8 mouse cellular contexts compared by ENCODE assay signal in genomic region chr19:46044271-46044992, GRCm38 (mm10). TPM values are rescaled to one million over a fixed set of nuclear protein-coding genes. Genes with fewer than 3 reads are reported as not detected.
DNase-seq lines count a peak whose midpoint lies in the region; ATAC-seq and TF ChIP-seq lines count a peak whose summit lies in the region.

Pprc1 (plus strand) TSS chr19:46044886.

- TF ChIP-seq CTCF in forebrain, postnatal 0 days (IDR thresholded peaks at IDR 0.05; ENCODE audit: low read depth) = no peak

- intact Hi-C loops in left cerebral cortex, postnatal 10 days (cut with DNase I) = no loop called here

- 0% methylated on average over 28 of the region's 34 CpGs for WGBS in neural tube, embryonic 11.5 days
- 4% methylated on average over 26 of the region's 34 CpGs for WGBS in forebrain, postnatal 0 days
- under 1% methylated on average over 18 of the region's 34 CpGs for WGBS in hindbrain, embryonic 11.5 days
- 1% methylated on average over 34 of the region's 34 CpGs for WGBS in midbrain, embryonic 10.5 days

- peak within 1 kb of the TSS; percentile 80 for H3K4me2 ChIP-seq in neural tube, embryonic 11.5 days (ENCODE audit: low read depth)
- H3K4me2 ChIP-seq in forebrain, postnatal 0 days (ENCODE audit: low read depth) = peak within 1 kb of the TSS; percentile 87
- peak within 1 kb of the TSS; percentile 90 for H3K4me2 ChIP-seq in hindbrain, embryonic 11.5 days (replicated peaks; ENCODE audit: low read depth, low read length)

- H3K27me3 ChIP-seq in neural tube, embryonic 11.5 days (ENCODE audit: control insufficient read depth, insufficient read depth, low read length) = no peaks in the 10 kb centered on the region
- H3K27me3 ChIP-seq in forebrain, postnatal 0 days (ENCODE audit: insufficient read depth, low read length) = no peaks in the 10 kb centered on the region
- H3K27me3 ChIP-seq in hindbrain, embryonic 11.5 days (ENCODE audit: control insufficient read depth, insufficient read depth, low read length) = no peaks in the 10 kb centered on the region
- H3K27me3 ChIP-seq in midbrain, embryonic 10.5 days (ENCODE audit: low read depth, poor library complexity, severe bottlenecking) = no peaks in the 10 kb centered on the region

- H3K27ac ChIP-seq in neural tube, embryonic 11.5 days (ENCODE audit: low read depth, low read length) = peak within 1 kb of the TSS; percentile 98
- H3K27ac ChIP-seq in brown adipose tissue, adult 24 weeks (replicated peaks; ENCODE audit: low read depth, low read length) = peak within 1 kb of the TSS; percentile 95
- H3K27ac ChIP-seq in forebrain, postnatal 0 days (ENCODE audit: low read depth, low read length) = peak within 1 kb of the TSS; percentile 98
- H3K27ac ChIP-seq in hindbrain, embryonic 11.5 days (ENCODE audit: low read depth, low read length) = peak within 1 kb of the TSS; percentile 97
- peak within 1 kb of the TSS; percentile 96 for H3K27ac ChIP-seq in midbrain, embryonic 10.5 days (replicated peaks)

- peak; percentile 38 for DNase-seq in neural tube, embryonic 11.5 days (ENCODE audit: low spot score)
- DNase-seq in neural tube, embryonic 10.5 days (ENCODE audit: extremely low spot score, low spot score) = no peak
- DNase-seq in forebrain, postnatal 0 days = peak; percentile 57
- no peak for DNase-seq in hindbrain, embryonic 11.5 days (ENCODE audit: low spot score)
- DNase-seq in left cerebral cortex, postnatal 10 days (ENCODE audit: extremely low spot score in 1 of 2, low spot score in 2 of 2) = peak in 1 of 2 experiments; percentile 23
- peak; percentile 36 for DNase-seq in midbrain, embryonic 10.5 days (ENCODE audit: low spot score)

- H3K9ac ChIP-seq in neural tube, embryonic 11.5 days (ENCODE audit: low read length) = peak within 1 kb of the TSS; percentile 96
- peak within 1 kb of the TSS; percentile 95 for H3K9ac ChIP-seq in forebrain, postnatal 0 days
- H3K9ac ChIP-seq in hindbrain, embryonic 11.5 days (ENCODE audit: low read depth, low read length) = peak within 1 kb of the TSS; percentile 92

- peak; percentile 25 for ATAC-seq in neural tube, embryonic 11.5 days (ENCODE audit: insufficient read depth, low FRiP score, low TSS enrichment)
- no peak for ATAC-seq in forebrain, postnatal 0 days
- ATAC-seq in hindbrain, embryonic 11.5 days (ENCODE audit: low FRiP score) = peak; percentile 3; the same call in 1 of the 2 replicates
- ATAC-seq in monocyte, adult 5-6 weeks (replicated peaks; ENCODE audit: insufficient number of reproducible peaks, low FRiP score, low TSS enrichment, poor library complexity, severe bottlenecking) = no peak

- no peaks in the 10 kb centered on the region for H3K9me3 ChIP-seq in neural tube, embryonic 11.5 days (ENCODE audit: control insufficient read depth, low read length)
- no peaks in the 10 kb centered on the region for H3K9me3 ChIP-seq in forebrain, postnatal 0 days (ENCODE audit: low read length)
- H3K9me3 ChIP-seq in hindbrain, embryonic 11.5 days (ENCODE audit: control insufficient read depth, low read length) = no peaks in the 10 kb centered on the region
- H3K9me3 ChIP-seq in midbrain, embryonic 10.5 days (replicated peaks) = no peaks in the 10 kb centered on the region

- H3K36me3 ChIP-seq in neural tube, embryonic 11.5 days (ENCODE audit: control insufficient read depth, insufficient read depth, low read length) = no peaks in the 10 kb centered on the region
- H3K36me3 ChIP-seq in forebrain, postnatal 0 days (ENCODE audit: insufficient read depth) = no peaks in the 10 kb centered on the region
- H3K36me3 ChIP-seq in hindbrain, embryonic 11.5 days (ENCODE audit: control insufficient read depth, insufficient read depth, low read length) = no peaks in the 10 kb centered on the region
- no peaks in the 10 kb centered on the region for H3K36me3 ChIP-seq in midbrain, embryonic 10.5 days

- peak within 1 kb of the TSS; percentile 95 for H3K4me3 ChIP-seq in neural tube, embryonic 11.5 days (ENCODE audit: low read depth, low read length)
- H3K4me3 ChIP-seq in brown adipose tissue, adult 24 weeks (ENCODE audit: insufficient read depth, low read depth, low read length) = peak within 1 kb of the TSS; percentile 95
- H3K4me3 ChIP-seq in forebrain, postnatal 0 days (ENCODE audit: low read depth, low read length) = peak within 1 kb of the TSS; percentile 92
- peak within 1 kb of the TSS; percentile 72 for H3K4me3 ChIP-seq in hindbrain, embryonic 11.5 days (ENCODE audit: low read depth, low read length)
- H3K4me3 ChIP-seq in midbrain, embryonic 10.5 days = peak within 1 kb of the TSS; percentile 92

- peaks cover 46% of the 10 kb centered on the region for H3K4me1 ChIP-seq in neural tube, embryonic 11.5 days (ENCODE audit: control insufficient read depth, insufficient read depth, low read length)
- peaks cover 25% of the 10 kb centered on the region for H3K4me1 ChIP-seq in brown adipose tissue, adult 24 weeks (ENCODE audit: control insufficient read depth, insufficient read depth, insufficient read length, low read length)
- H3K4me1 ChIP-seq in forebrain, postnatal 0 days (ENCODE audit: insufficient read depth) = peaks cover 39% of the 10 kb centered on the region
- peaks cover 37% of the 10 kb centered on the region for H3K4me1 ChIP-seq in hindbrain, embryonic 11.5 days (replicated peaks; ENCODE audit: control insufficient read depth, insufficient read depth, low read length)
- H3K4me1 ChIP-seq in midbrain, embryonic 10.5 days = peaks cover 71% of the 10 kb centered on the region

RNA-seq across cellular contexts. Expression of gene Pprc1, which starts in this region (rescaled TPM):
- 42.2 and 46.1 TPM in 2 replicates for polyA plus RNA-seq in neural tube, embryonic 11.5 days (2014; fragmentation: Nextera tagmentation; extraction: Ambion mirVana)
- polyA plus RNA-seq in brown adipose tissue, adult 24 weeks (2012; ENCODE audit: insufficient read depth, insufficient read length, missing spikeins) = 3.9 and 6.6 TPM in 2 replicates
- total RNA-seq in forebrain, postnatal 0 days (2014; rRNA removed) = 10.6 and 11.2 TPM in 2 replicates
- 9.0 and 11.3 TPM in 2 replicates for polyA plus RNA-seq in forebrain, postnatal 0 days (2015; fragmentation: Nextera tagmentation; extraction: Ambion mirVana)
- 42.7 and 45.8 TPM in 2 replicates for polyA plus RNA-seq in hindbrain, embryonic 11.5 days (2014; fragmentation: Nextera tagmentation; extraction: Ambion mirVana)
- total RNA-seq in left cerebral cortex, postnatal 10 days (2021) = 10 to 100 TPM; 26.2 to 29.1 TPM
- polyA plus RNA-seq in midbrain, embryonic 10.5 days (2016; fragmentation: Nextera tagmentation; extraction: Ambion mirVana) = 41.8 and 45.9 TPM in 2 replicates
- total RNA-seq in monocyte, adult 5-6 weeks (2017) = 4.4 to 21.4 TPM (median 6.6 TPM) in 3 replicates

Comparison
In these comparisons a context has a peak if more than half of its experiments do, and no peak if none do; other contexts are left out.
1. DNase-seq: peak in neural tube, embryonic 11.5 days (single experiment), forebrain, postnatal 0 days (single experiment) and midbrain, embryonic 10.5 days (single experiment); none in neural tube, embryonic 10.5 days (single experiment) and hindbrain, embryonic 11.5 days (single experiment).
2. ATAC-seq: peak in neural tube, embryonic 11.5 days (single experiment) and hindbrain, embryonic 11.5 days (single experiment); none in forebrain, postnatal 0 days (single experiment) and monocyte, adult 5-6 weeks (single experiment).
3. Peak in every context shown above with its lines, with median percentiles within 50 percentile points of each other: H3K27ac ChIP-seq, H3K4me2 ChIP-seq, H3K4me3 ChIP-seq and H3K9ac ChIP-seq.